Mouse (Mus musculus) forebrain, embryonic 15.5 days (tissue): ENCODE data around the gene P2ry14. TPM values are rescaled to one million over a fixed set of nuclear protein-coding genes. Genes with fewer than 3 reads are reported as not detected.
"Not testable (repeated sequence)": the region's sequence is repeated elsewhere in the genome, so short reads cannot be mapped to it uniquely, and the experiment has no call there.

Experiments
- ATAC-seq: fragments of 200-750 bp; cut with Nextera tagmentation; replicated peaks from 2 replicates; pipeline ENCODE4 v1.8.0; 2017; ENCODE audit warnings: mild to moderate bottlenecking, moderate TSS enrichment, moderate library complexity
- H3K27ac ChIP-seq: fragments of 300-500 bp; sonication (generic); replicated peaks from 2 replicates; pipeline ENCODE4 v1.5.1; 2015; ENCODE audit warnings: mild to moderate bottlenecking, inconsistent platforms
- H3K27me3 ChIP-seq: fragments of 300-500 bp; sonication (generic); 2 replicates; pipeline ENCODE4 v1.6.1; 2015; ENCODE audit warnings: inconsistent platforms
- H3K36me3 ChIP-seq: fragments of 300-500 bp; sonication (generic); 2 replicates; pipeline ENCODE4 v1.6.1; 2015; ENCODE audit warnings: mild to moderate bottlenecking, inconsistent platforms
- H3K4me1 ChIP-seq: fragments of 300-500 bp; sonication (generic); 2 replicates; pipeline ENCODE4 v1.6.1; 2015; ENCODE audit warnings: inconsistent platforms
- H3K4me2 ChIP-seq: fragments of 300-500 bp; sonication (generic); replicated peaks from 2 replicates; pipeline ENCODE4 v1.6.1; 2015; ENCODE audit warnings: mild to moderate bottlenecking, inconsistent platforms
- H3K4me3 ChIP-seq: fragments of 300-500 bp; sonication (generic); 2 replicates; pipeline ENCODE4 v1.5.1; 2015; ENCODE audit warnings: mild to moderate bottlenecking, inconsistent platforms
- H3K9ac ChIP-seq: fragments of 300-500 bp; sonication (generic); replicated peaks from 2 replicates; pipeline ENCODE4 v1.6.1; 2015; ENCODE audit warnings: mild to moderate bottlenecking, inconsistent platforms
- H3K9me3 ChIP-seq: fragments of 300-500 bp; sonication (generic); 2 replicates; pipeline ENCODE4 v1.6.1; 2016; ENCODE audit warnings: inconsistent platforms
- WGBS: fragments of 180-500 bp; shearing (Covaris S2); methylation state at CpG from one replicate; pipeline ENCODE4 v1.1.7; 2015; ENCODE audit warnings: mixed read lengths; 5-methylcytosine and 5-hydroxymethylcytosine counted together
- polyA plus RNA-seq: library from polyadenylated mRNA; unstranded; fragments of >200 nt; fragmentation: Nextera tagmentation; extraction: Ambion mirVana; gene quantifications from 2 replicates; pipeline ENCODE4 v1.2.1, GENCODE M21; 2015

The P2ry14 gene
- polyA plus RNA-seq, 1 experiment from 2014 or later: 3.5 TPM

GRCm38 (mm10) chr3:59140941-59141340, 12.5 kb downstream of the P2ry14 start:
- not testable (repeated sequence) for ATAC-seq, H3K9ac ChIP-seq, H3K27me3 ChIP-seq, H3K4me1 ChIP-seq, H3K27ac ChIP-seq, H3K36me3 ChIP-seq, H3K9me3 ChIP-seq, H3K4me3 ChIP-seq, H3K4me2 ChIP-seq
- 94% methylated on average over 4 of the region's 4 CpGs for WGBS

- Histone ChIP-seq H3K27ac (no peak overlapping the region), H3K9me3 (no peaks in the 10 kb centered on the region), H3K36me3 (no peaks in the 10 kb centered on the region), H3K4me3 (no peak overlapping the region), H3K27me3 (no peaks in the 10 kb centered on the region), H3K4me1 (no peaks in the 10 kb centered on the region), H3K9ac (no peak overlapping the region), H3K4me2 (no peak overlapping the region)
- 80% methylated on average over 2 of the region's 2 CpGs for WGBS
- ATAC-seq: no peak
Measured at GRCm38 (mm10) chr3:59140115-59140514, 13.3 kb downstream of the P2ry14 start.

GRCm38 (mm10) chr3:59139651-59140051, 13.8 kb downstream of the P2ry14 start:
- Histone ChIP-seq H3K9me3 (no peaks in the 10 kb centered on the region), H3K9ac (no peak overlapping the region), H3K36me3 (no peaks in the 10 kb centered on the region), H3K27me3 (no peaks in the 10 kb centered on the region), H3K27ac (no peak overlapping the region), H3K4me3 (no peak overlapping the region), H3K4me1 (no peaks in the 10 kb centered on the region), H3K4me2 (no peak overlapping the region)
- ATAC-seq: no peak

GRCm38 (mm10) chr3:59138946-59139468, 14.4 kb downstream of the P2ry14 start:
- Histone ChIP-seq H3K36me3 (no peaks in the 10 kb centered on the region), H3K9ac (no peak overlapping the region), H3K27ac (no peak overlapping the region), H3K4me2 (no peak overlapping the region), H3K9me3 (no peaks in the 10 kb centered on the region), H3K4me1 (no peaks in the 10 kb centered on the region), H3K27me3 (no peaks in the 10 kb centered on the region), H3K4me3 (no peak overlapping the region)
- ATAC-seq: no peak
- 72% methylated on average over 12 of the region's 12 CpGs for WGBS

- Histone ChIP-seq H3K4me1 (no peaks in the 10 kb centered on the region), H3K27ac (no peak overlapping the region), H3K27me3 (no peaks in the 10 kb centered on the region), H3K9me3 (no peaks in the 10 kb centered on the region), H3K4me2 (no peak overlapping the region), H3K36me3 (no peaks in the 10 kb centered on the region), H3K4me3 (no peak overlapping the region), H3K9ac (no peak overlapping the region)
- WGBS: 78% methylated on average over 5 of the region's 5 CpGs
- ATAC-seq: no peak
Measured at GRCm38 (mm10) chr3:59135911-59136653, 17.3 kb downstream of the P2ry14 start.

GRCm38 (mm10) chr3:59133189-59133588, 20.2 kb downstream of the P2ry14 start:
- no peaks in the 10 kb centered on the region for H3K27me3 ChIP-seq
- no peak overlapping the region for H3K27ac ChIP-seq
- 92% methylated on average over 5 of the region's 5 CpGs for WGBS
- no peaks in the 10 kb centered on the region for H3K9me3 ChIP-seq
- no peaks in the 10 kb centered on the region for H3K36me3 ChIP-seq
- ATAC-seq: no peak
- H3K4me1 ChIP-seq: no peaks in the 10 kb centered on the region
- H3K4me2 ChIP-seq: no peak overlapping the region
- H3K9ac ChIP-seq: no peak overlapping the region
- no peak overlapping the region for H3K4me3 ChIP-seq

- no peak overlapping the region for H3K9ac ChIP-seq
- H3K4me3 ChIP-seq: no peak overlapping the region
- no peaks in the 10 kb centered on the region for H3K9me3 ChIP-seq
- no peak overlapping the region for H3K4me2 ChIP-seq
- no peak overlapping the region for H3K27ac ChIP-seq
- 89% methylated on average over 4 of the region's 4 CpGs for whole genome bisulfite sequencing
- no peak for ATAC-seq
- H3K27me3 ChIP-seq: no peaks in the 10 kb centered on the region
- H3K36me3 ChIP-seq: no peaks in the 10 kb centered on the region
- no peaks in the 10 kb centered on the region for H3K4me1 ChIP-seq
Measured at GRCm38 (mm10) chr3:59131966-59132365, 21.5 kb downstream of the P2ry14 start.

GRCm38 (mm10) chr3:59131081-59131480, 22.3 kb downstream of the P2ry14 start:
- no peak overlapping the region for H3K4me2 ChIP-seq
- no peak overlapping the region for H3K4me3 ChIP-seq
- no peaks in the 10 kb centered on the region for H3K27me3 ChIP-seq
- no peaks in the 10 kb centered on the region for H3K36me3 ChIP-seq
- H3K9me3 ChIP-seq: no peaks in the 10 kb centered on the region
- ATAC-seq: no peak
- no peak overlapping the region for H3K27ac ChIP-seq
- H3K4me1 ChIP-seq: no peaks in the 10 kb centered on the region
- 82% methylated on average over 4 of the region's 4 CpGs for WGBS
- H3K9ac ChIP-seq: no peak overlapping the region

- no peak overlapping the region for H3K9ac ChIP-seq
- no peaks in the 10 kb centered on the region for H3K9me3 ChIP-seq
- no peak overlapping the region for H3K4me3 ChIP-seq
- no peak for ATAC-seq
- 75% methylated on average over 8 of the region's 8 CpGs for WGBS
- no peak overlapping the region for H3K4me2 ChIP-seq
- H3K27ac ChIP-seq: no peak overlapping the region
- H3K27me3 ChIP-seq: no peaks in the 10 kb centered on the region
- H3K4me1 ChIP-seq: no peaks in the 10 kb centered on the region
- no peaks in the 10 kb centered on the region for H3K36me3 ChIP-seq
Measured at GRCm38 (mm10) chr3:59130431-59130830, 23.0 kb downstream of the P2ry14 start.

- H3K36me3 ChIP-seq: no peaks in the 10 kb centered on the region
- WGBS: 92% methylated on average over 3 of the region's 3 CpGs
- no peak overlapping the region for H3K9ac ChIP-seq
- H3K9me3 ChIP-seq: no peaks in the 10 kb centered on the region
- H3K4me1 ChIP-seq: no peaks in the 10 kb centered on the region
- H3K27me3 ChIP-seq: no peaks in the 10 kb centered on the region
- H3K4me2 ChIP-seq: no peak overlapping the region
- H3K27ac ChIP-seq: no peak overlapping the region
- no peak for ATAC-seq
- no peak overlapping the region for H3K4me3 ChIP-seq
Measured at GRCm38 (mm10) chr3:59129547-59129946, 23.9 kb downstream of the P2ry14 start.

- no peaks in the 10 kb centered on the region for H3K27me3 ChIP-seq
- no peak overlapping the region for H3K27ac ChIP-seq
- WGBS: 86% methylated on average over 20 of the region's 20 CpGs
- no peaks in the 10 kb centered on the region for H3K4me1 ChIP-seq
- no peak for ATAC-seq
- no peak overlapping the region for H3K4me2 ChIP-seq
- no peak overlapping the region for H3K4me3 ChIP-seq
- H3K9ac ChIP-seq: no peak overlapping the region
- no peaks in the 10 kb centered on the region for H3K9me3 ChIP-seq
- H3K36me3 ChIP-seq: no peaks in the 10 kb centered on the region
Measured at GRCm38 (mm10) chr3:59128681-59129080, 24.7 kb downstream of the P2ry14 start.

GRCm38 (mm10) chr3:59125783-59126555, 27.4 kb downstream of the P2ry14 start:
- Histone ChIP-seq H3K27me3 (no peaks in the 10 kb centered on the region), H3K27ac (no peak overlapping the region), H3K9me3 (no peaks in the 10 kb centered on the region), H3K4me1 (no peaks in the 10 kb centered on the region), H3K4me2 (no peak overlapping the region), H3K36me3 (no peaks in the 10 kb centered on the region), H3K9ac (no peak overlapping the region), H3K4me3 (no peak overlapping the region)
- 73% methylated on average over 7 of the region's 7 CpGs for WGBS
- no peak for ATAC-seq
